Mouse (Mus musculus) v-Abl transformed pro-B cells (cell line): ENCODE data around the gene Ifit3b.
"Not testable (repeated sequence)": the region's sequence is repeated elsewhere in the genome, so short reads cannot be mapped to it uniquely, and the experiment has no call there.

ENCODE experiments used
- in situ Hi-C, 2 experiments: fragments of 400-800 bp; cut with MboI; formaldehyde crosslinking; loops; one replicate each; pipeline ENCODE4 v1.15.1; 2025; ENCODE audit not compliant: unreplicated experiment in 2 of 2

The Ifit3b gene

GRCm38 (mm10) chr19:34601888-34602287 lies 5.9 kb upstream of the Ifit3b start, which contains the start of gene Ifit1bl1:
TSS of gene Ifit1bl1 (minus strand) at chr19:34601956.
- in situ Hi-C loops: not testable (repeated sequence)

GRCm38 (mm10) chr19:34605472-34605871 lies 2.3 kb upstream of the Ifit3b start:
- in situ Hi-C loops: no loop called here

DNA sequence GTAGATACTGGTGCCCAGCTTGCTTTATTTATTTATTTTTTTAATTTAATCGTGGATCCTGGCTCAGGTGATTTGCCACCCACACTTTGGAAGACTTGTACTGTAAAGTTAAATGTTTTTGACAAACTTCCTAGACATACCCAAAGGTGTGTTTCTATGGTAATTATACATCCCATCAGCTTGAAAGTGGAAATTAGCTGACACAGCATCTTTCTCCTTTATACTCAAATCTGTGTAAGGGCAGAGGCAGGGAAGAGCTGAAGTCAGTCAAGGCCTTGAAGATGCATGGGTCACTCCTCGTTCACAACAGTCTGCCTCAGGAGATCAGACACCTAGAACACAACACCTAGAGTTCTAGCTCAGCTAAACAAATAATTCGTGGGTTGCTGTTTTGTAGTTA lies 2.3 kb downstream of the Ifit3b start:
- in situ Hi-C loops: not testable (repeated sequence)

DNA sequence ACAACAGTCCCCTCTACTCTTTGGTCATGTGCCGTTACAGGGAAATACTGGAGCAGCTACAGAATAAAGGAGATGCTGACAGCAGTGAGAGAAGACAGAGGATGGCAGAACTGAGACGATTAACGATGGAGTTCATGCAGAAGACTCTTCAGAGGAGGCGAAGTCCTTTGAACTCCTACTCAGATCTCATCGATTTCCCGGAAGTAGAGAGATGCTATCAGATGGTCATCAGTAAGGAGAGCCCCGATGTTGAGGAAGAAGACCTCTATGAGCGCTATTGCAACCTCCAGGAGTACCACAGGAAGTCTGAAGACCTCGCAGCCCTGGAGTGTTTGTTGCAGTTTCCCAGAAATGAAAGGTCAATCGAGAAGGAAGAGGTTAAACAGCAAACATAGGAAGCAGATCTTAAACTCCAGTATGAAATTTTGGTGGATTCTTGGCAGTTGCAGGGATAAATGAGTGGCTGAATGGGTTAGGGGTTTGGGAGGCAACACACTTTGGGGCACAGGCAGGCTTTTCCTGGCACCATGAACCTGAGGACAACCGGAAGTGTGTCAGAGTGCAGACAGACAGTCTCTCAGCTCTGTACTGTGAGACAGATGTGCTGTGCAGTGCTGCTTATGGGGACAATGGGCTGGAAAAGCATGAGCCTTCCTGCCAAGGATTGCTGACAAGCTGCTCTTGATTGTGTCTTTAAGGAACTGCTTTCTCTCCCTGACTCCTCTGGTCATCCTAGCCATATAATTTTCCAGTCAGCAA lies 4.7 kb downstream of the Ifit3b start:
- in situ Hi-C loops: not testable (repeated sequence)

DNA sequence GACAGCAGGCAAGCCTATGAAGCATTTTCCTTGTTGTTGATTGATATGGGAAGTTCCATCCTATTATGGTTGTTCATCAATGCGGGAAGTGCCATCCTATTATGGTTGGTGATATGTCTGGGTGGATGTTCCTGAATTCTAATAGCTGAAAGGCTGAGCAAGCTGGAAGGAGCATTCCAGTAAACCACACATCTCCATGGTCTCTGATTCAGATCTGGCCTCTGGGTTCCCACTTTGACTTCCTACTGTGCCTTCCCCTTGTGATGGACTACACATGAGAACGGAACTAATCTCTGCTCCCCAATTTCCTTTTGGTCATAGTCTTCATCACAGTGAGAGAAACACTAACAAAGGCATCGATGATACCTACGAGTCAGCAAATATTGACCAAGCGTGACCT lies 13.1 kb downstream of the Ifit3b start:
- in situ Hi-C loops: no loop called here

GRCm38 (mm10) chr19:34623781-34624180 lies 16.0 kb downstream of the Ifit3b start:
- in situ Hi-C loops: no loop called here

- in situ Hi-C loops: no loop called here
Measured at GRCm38 (mm10) chr19:34624663-34625062, 16.9 kb downstream of the Ifit3b start.

GRCm38 (mm10) chr19:34627496-34627895 lies 19.7 kb downstream of the Ifit3b start:
- in situ Hi-C loops: no loop called here

GRCm38 (mm10) chr19:34631487-34631886 lies 23.7 kb downstream of the Ifit3b start:
- in situ Hi-C loops: no loop called here

DNA sequence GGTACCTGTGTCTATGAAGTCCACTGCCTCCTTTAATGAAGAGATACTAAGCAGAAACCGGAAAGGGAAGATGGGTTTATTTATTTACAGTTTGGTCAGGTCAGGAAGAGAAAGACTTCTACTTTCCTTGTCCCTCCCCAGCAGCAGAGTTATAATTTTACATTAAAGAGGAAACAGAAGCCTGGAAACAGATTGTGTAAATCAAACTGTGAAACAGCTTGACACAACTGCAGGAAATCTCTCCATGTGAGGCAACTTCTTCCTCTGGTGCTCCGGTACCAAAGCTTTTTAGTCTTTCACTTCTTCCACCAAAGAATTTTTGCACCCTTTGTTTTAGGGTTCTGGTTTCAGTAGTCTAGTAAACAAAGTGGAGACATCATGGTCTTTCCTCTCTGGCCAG lies 25.7 kb downstream of the Ifit3b start:
- in situ Hi-C loops: no loop called here

DNA sequence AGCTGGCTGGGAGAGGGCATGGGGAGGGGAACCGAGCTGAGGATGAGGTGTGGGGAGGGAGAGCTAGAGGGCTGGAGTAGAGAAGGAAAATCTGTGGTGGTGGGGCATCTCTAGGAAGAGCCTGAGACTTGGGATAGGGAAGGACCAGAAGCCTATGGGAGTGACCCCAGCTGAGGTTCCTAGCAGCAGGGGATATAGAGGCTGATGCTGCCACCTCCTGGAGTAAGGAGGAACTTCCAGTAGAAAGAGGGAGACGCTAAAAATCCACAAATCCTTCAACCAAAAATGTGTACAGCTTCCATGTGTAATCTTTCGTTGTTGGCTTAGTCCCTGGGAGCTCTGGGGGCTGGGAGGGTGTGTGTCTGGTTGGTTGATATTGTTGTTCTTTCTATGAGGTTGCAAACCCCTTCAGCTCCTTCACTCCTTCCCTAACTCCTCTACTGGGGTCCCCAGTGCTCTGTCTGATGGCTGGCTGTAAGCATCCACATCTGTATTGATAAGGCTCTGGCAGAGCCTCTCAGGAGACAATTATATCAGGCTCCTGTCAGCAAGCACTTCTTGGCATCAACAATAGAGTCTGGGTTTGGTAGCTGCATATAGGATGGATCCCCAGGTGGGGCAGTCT lies 29.3 kb downstream of the Ifit3b start:
- in situ Hi-C loops: loop anchor here (5.0 kb wide), 1 partner anchor 90 kb away; no protein-coding TSS in a partner anchor

DNA sequence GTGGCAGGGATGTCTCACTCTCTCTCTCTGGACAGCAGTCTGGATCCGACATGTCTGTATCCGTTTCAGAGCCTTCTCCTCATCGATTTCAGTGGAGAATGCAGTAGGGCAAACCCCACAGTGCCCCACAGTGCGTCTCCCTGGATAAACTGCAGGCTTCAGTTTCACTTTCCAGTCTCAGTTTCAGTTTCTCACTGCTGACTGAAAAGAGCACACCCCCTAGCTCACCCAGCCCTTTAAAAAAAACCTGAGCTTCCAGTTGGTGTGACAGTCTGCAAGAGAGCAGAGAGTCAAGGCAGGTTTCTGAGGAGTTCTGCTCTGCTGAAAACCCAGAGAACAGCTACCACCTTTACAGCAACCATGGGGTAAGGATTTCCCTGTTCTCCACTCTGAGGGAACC lies 32.9 kb downstream of the Ifit3b start, which contains the start of the genes Ifit1bl2 and Ifit1:
Gene Ifit1bl2 (minus strand): TSS at position 121 of the 400 bp plus-strand sequence.
Gene Ifit1 (plus strand): TSS at position 249 of the 400 bp plus-strand sequence.
- in situ Hi-C loops: no loop called here

DNA sequence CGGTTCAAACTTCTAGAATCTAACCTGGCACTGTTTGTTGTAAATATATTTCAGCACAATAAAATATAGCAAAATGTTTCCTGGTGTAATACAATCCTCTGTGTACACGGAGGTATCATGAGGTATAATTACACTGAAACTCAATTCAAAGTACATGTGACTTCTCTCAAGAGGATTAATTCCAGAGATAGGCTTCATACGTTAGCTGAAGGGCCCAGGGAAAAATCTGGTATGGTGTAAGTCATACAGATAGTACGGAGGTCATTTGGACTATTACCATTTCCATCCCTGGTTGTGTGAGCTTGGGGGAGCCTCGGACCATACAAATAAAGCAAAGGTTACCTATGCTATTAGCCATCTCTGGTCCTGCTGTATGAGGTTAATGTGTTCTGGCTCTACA lies 34.8 kb downstream of the Ifit3b start:
- in situ Hi-C loops: no loop called here

- in situ Hi-C loops: not testable (repeated sequence)
Measured at GRCm38 (mm10) chr19:34647630-34648029, 39.9 kb downstream of the Ifit3b start.

DNA sequence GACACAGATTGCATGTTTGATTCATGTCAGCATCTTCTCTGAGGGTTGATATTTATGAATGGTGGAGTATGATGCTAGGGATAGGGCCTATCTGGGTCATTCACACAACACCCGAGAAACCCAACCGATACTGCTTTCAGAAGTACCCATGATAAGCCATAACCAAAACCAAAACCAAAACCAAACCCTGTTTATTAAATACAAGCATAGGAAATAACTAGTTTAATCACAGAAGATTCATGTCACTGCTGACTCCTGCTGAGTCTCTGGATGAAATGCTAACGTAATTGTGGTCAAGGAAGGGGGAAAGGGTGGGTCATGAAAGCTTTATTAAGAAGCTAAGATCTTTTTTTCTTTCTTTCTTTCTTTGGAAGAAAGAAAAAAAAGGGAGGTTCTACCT lies 42.5 kb downstream of the Ifit3b start:
- in situ Hi-C loops: loop anchor here (25.0 kb wide), 2 partner anchors 1263 to 1787 kb away; partner anchors contain the start of gene Rnls (in 1 of the 2)

DNA sequence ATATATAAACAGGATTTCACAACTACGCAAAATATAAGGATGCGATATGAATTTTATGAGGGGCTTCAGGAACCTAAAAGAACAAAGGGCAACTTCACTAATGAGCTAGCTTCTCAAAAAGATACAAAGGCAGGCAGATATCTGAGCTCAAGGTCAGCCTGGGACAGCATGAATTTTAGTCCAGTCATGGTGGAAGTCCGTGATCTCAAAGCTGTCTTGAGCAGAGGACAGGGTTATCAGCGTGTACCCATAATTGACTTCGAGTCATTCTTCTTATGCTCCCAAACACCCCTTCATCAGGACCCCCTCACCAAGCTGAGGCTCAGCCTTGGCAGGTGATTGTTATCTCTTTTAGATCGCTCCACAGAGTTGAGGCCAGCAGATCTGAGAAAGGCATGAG lies 43.2 kb downstream of the Ifit3b start:
- in situ Hi-C loops: loop anchor here (25.0 kb wide), 2 partner anchors 1264 to 1786 kb away; partner anchors contain the start of gene Rnls (in 1 of the 2)

DNA sequence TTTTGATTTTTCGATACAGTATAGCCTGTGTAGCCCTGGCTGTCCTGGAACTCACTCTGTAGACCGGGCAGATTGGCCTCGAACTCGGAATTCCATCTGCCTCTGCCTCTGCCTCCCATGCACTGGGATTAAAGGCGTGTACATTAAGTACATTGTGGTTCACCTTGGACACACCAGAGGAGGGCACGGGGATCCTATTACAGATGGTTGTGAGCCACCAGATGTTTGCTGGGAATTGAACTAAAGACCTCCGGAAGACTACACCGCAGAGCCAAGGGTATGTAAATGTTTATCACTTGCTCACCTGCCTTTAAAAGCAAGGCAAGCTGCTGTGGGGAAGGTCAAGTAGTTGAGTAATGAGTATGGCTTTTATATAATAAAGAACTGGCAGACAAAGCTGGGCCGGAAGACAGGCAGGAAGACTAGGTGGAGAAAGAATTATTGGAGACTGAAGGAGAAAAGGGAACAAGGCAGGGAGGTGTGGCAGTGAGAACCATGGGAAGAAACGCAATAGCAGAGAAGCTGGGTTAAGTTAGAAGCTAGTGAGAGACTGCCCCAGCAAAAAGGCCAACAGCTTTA lies 47.5 kb downstream of the Ifit3b start:
- in situ Hi-C loops: loop anchor here (25.0 kb wide), 2 partner anchors 1268 to 1782 kb away; partner anchors contain the start of gene Rnls (in 1 of the 2)

- in situ Hi-C loops: loop anchor here (25.0 kb wide), 2 partner anchors 1269 to 1781 kb away; partner anchors contain the start of gene Rnls (in 1 of the 2)
Measured at GRCm38 (mm10) chr19:34656511-34657298, 48.9 kb downstream of the Ifit3b start.

GRCm38 (mm10) chr19:34662067-34662507 lies 54.3 kb downstream of the Ifit3b start:
- in situ Hi-C loops: loop anchor here (5.0 to 25.0 kb wide), 10 partner anchors 115 to 1775 kb away; partner anchors contain the start of gene Rnls (in 1 of the 2)

DNA sequence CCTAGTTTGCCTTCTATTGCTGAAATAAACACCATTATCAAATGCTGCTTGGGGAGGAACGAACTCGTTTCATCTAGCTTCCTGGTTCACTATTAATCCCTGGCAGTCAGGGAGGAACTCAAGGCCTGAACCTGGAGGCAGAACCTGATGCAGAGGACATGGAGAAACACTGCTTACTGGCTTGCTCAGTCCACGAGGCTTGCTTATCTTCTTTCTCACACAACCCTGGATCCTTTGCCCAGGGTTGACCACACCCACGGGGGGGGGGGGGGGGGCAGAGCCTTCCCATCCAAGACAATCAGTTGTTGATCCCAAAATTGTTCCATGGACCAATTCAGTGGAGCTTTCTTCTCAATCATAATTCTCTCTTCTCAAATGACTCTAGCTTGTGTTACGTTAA lies 55.0 kb downstream of the Ifit3b start:
- in situ Hi-C loops: loop anchor here (5.0 to 25.0 kb wide), 10 partner anchors 115 to 1775 kb away; partner anchors contain the start of gene Rnls (in 1 of the 2)
